Mouse (Mus musculus): Measurements from ENCODE around the gene Myo1g.

The Myo1g gene

GRCm38 (mm10) chr11:6520507-6521173 is at the start of gene Myo1g:
Gene Myo1g, minus strand, starts transcription at chr11:6520965.
- DNase-seq: peak; percentile 64 to 67

- no peak for DNase-seq
Observed at GRCm38 (mm10) chr11:6569410-6569777, 48.6 kb upstream of the Myo1g start.

- peak in 1 of 2 experiments; percentile 19 for DNase-seq
Observed at GRCm38 (mm10) chr11:6568584-6569409, 48.0 kb upstream of the Myo1g start.

GRCm38 (mm10) chr11:6567951-6568350 is 47.2 kb upstream of the Myo1g start:
- DNase-seq: no peak

- DNase-seq: no peak
Observed at GRCm38 (mm10) chr11:6566496-6566895, 45.7 kb upstream of the Myo1g start.

GRCm38 (mm10) chr11:6563201-6563600 is 42.4 kb upstream of the Myo1g start:
- no peak for DNase-seq

- DNase-seq: peak in 1 of 2 experiments; percentile 35
Observed at GRCm38 (mm10) chr11:6562359-6562758, 41.6 kb upstream of the Myo1g start.

- no peak for DNase-seq
Observed at GRCm38 (mm10) chr11:6561474-6561873, 40.7 kb upstream of the Myo1g start.

- DNase-seq: peak; percentile 36 to 42
Observed at GRCm38 (mm10) chr11:6560655-6561360, 40.0 kb upstream of the Myo1g start.

- no peak for DNase-seq
Observed at GRCm38 (mm10) chr11:6559996-6560395, 39.2 kb upstream of the Myo1g start.

GRCm38 (mm10) chr11:6558234-6558633 is 37.5 kb upstream of the Myo1g start:
- DNase-seq: no peak

GRCm38 (mm10) chr11:6550201-6550600 is 29.4 kb upstream of the Myo1g start:
- DNase-seq: no peak

GRCm38 (mm10) chr11:6549770-6550169 is 29.0 kb upstream of the Myo1g start:
- DNase-seq: no peak

- no peak for DNase-seq
Observed at GRCm38 (mm10) chr11:6547696-6548325, 27.0 kb upstream of the Myo1g start.

- peak; percentile 86 to 92 for DNase-seq
Observed at GRCm38 (mm10) chr11:6547037-6547680, 26.4 kb upstream of the Myo1g start.

GRCm38 (mm10) chr11:6546205-6547013 is 25.6 kb upstream of the Myo1g start, which contains the start of gene Ccm2:
Gene Ccm2, plus strand, starts transcription at chr11:6546887.
- peak; percentile 97 to 99 for DNase-seq

- DNase-seq: no peak
Observed at GRCm38 (mm10) chr11:6545857-6546192, 25.1 kb upstream of the Myo1g start.

GRCm38 (mm10) chr11:6545186-6545856 is 24.6 kb upstream of the Myo1g start:
- no peak for DNase-seq

- DNase-seq: no peak
Observed at GRCm38 (mm10) chr11:6544683-6545082, 23.9 kb upstream of the Myo1g start.

GRCm38 (mm10) chr11:6530746-6531145 is 10.0 kb upstream of the Myo1g start:
- no peak for DNase-seq

- DNase-seq: no peak
Observed at GRCm38 (mm10) chr11:6529961-6530360, 9.2 kb upstream of the Myo1g start.

Measured in lung, postnatal 4 days (tissue).